Mouse (Mus musculus) cerebellum, postnatal 4 days (tissue): ENCODE measurements around the gene St3gal4.

Experiments used
- DNase-seq, 2 experiments: peaks; one replicate each; pipeline ENCODE4 v3.0.0; 2022; ENCODE audit warnings: low spot score in 2 of 2, mixed read lengths in 1 of 2

Gene St3gal4

GRCm38 (mm10) chr9:35128995-35129418 is 9.9 kb upstream of the St3gal4 start:
- no peak for DNase-seq

GRCm38 (mm10) chr9:35128564-35128963 is 9.5 kb upstream of the St3gal4 start:
- DNase-seq, result no peak

- no peak for DNase-seq
Measured at GRCm38 (mm10) chr9:35127561-35127960, 8.5 kb upstream of the St3gal4 start.

- DNase-seq, result no peak
Measured at GRCm38 (mm10) chr9:35127147-35127546, 8.1 kb upstream of the St3gal4 start.

GRCm38 (mm10) chr9:35124678-35124955 is 5.5 kb upstream of the St3gal4 start:
- no peak for DNase-seq

GRCm38 (mm10) chr9:35123804-35124677 is 5.0 kb upstream of the St3gal4 start:
- no peak for DNase-seq

GRCm38 (mm10) chr9:35123456-35123803 is 4.4 kb upstream of the St3gal4 start:
- no peak for DNase-seq

- no peak for DNase-seq
Measured at GRCm38 (mm10) chr9:35122551-35123266, 3.6 kb upstream of the St3gal4 start.

- DNase-seq, result no peak
Measured at GRCm38 (mm10) chr9:35118563-35118962, 505 bp downstream of the St3gal4 start.

GRCm38 (mm10) chr9:35117384-35118295 is 1.4 kb downstream of the St3gal4 start:
- no peak for DNase-seq

GRCm38 (mm10) chr9:35116391-35117381 is 2.4 kb downstream of the St3gal4 start:
- DNase-seq, result peak; percentile 42 to 72

- DNase-seq, result peak in 1 of 2 experiments; percentile 13
Measured at GRCm38 (mm10) chr9:35115804-35116203, 3.3 kb downstream of the St3gal4 start.

- DNase-seq, result peak in 1 of 2 experiments; percentile 7
Measured at GRCm38 (mm10) chr9:35115299-35115698, 3.8 kb downstream of the St3gal4 start.

- no peak for DNase-seq
Measured at GRCm38 (mm10) chr9:35114234-35114633, 4.8 kb downstream of the St3gal4 start.

- DNase-seq, result no peak
Measured at GRCm38 (mm10) chr9:35111941-35112595, 7.0 kb downstream of the St3gal4 start.

GRCm38 (mm10) chr9:35111446-35111845 is 7.6 kb downstream of the St3gal4 start:
- DNase-seq, result no peak

- no peak for DNase-seq
Measured at GRCm38 (mm10) chr9:35110567-35110966, 8.5 kb downstream of the St3gal4 start.

- DNase-seq, result no peak
Measured at GRCm38 (mm10) chr9:35110051-35110450, 9.0 kb downstream of the St3gal4 start.

- peak; percentile 43 to 76 for DNase-seq
Measured at GRCm38 (mm10) chr9:35108916-35109315, 10.2 kb downstream of the St3gal4 start.

- DNase-seq, result no peak
Measured at GRCm38 (mm10) chr9:35108066-35108465, 11.0 kb downstream of the St3gal4 start.
